Mouse (Mus musculus): ENCODE data around the gene Ccer2. TPM values are rescaled to one million over a fixed set of nuclear protein-coding genes. Genes with fewer than 3 reads are reported as not detected.

Ccer2 gene
- polyA plus RNA-seq, 1 experiment, result not detected

GRCm38 (mm10) chr7:28739829-28740228, 16.1 kb upstream of the Ccer2 start:
- Histone ChIP-seq H3K36me3 (ENCODE audit: control insufficient read depth, insufficient read depth) (peaks cover 11% of the 10 kb centered on the region), H3K79me3 (ENCODE audit: low read depth) (peaks cover 3% of the 10 kb centered on the region)

GRCm38 (mm10) chr7:28740949-28741348, 15.0 kb upstream of the Ccer2 start:
- Histone ChIP-seq H3K36me3 (ENCODE audit: control insufficient read depth, insufficient read depth) (peaks cover 11% of the 10 kb centered on the region), H3K79me2 (ENCODE audit: control insufficient read depth, insufficient read depth) (peaks cover 11% of the 10 kb centered on the region), H3K4me3 (ENCODE audit: insufficient read depth, poor library complexity, severe bottlenecking) (peak overlapping the region; percentile 68), H3ac (ENCODE audit: control insufficient read depth, insufficient read length, low read depth) (peak overlapping the region; percentile 94), H3K79me3 (ENCODE audit: low read depth) (peaks cover 3% of the 10 kb centered on the region), H3K27me3 (ENCODE audit: control insufficient read depth, insufficient read depth, insufficient read length) (no peaks in the 10 kb centered on the region)
- TF ChIP-seq USF1 (IDR thresholded peaks at IDR 0.05; ENCODE audit: low read depth) (no peak), FOSL1 (IDR thresholded peaks at IDR 0.05; ENCODE audit: insufficient read depth, low read length, poor library complexity, severe bottlenecking) (no peak), MYOD1 (IDR thresholded peaks at IDR 0.05; ENCODE audit: control insufficient read depth, insufficient read length, low read depth) (no peak), CEBPB (IDR thresholded peaks at IDR 0.05; ENCODE audit: low read depth) (no peak), CTCF (IDR thresholded peaks at IDR 0.05; ENCODE audit: control insufficient read depth, insufficient read depth, insufficient read length) (no peak), MAX (IDR thresholded peaks at IDR 0.05) (no peak), MYOG (IDR thresholded peaks at IDR 0.05; ENCODE audit: control insufficient read depth, extremely low read depth, insufficient read length) (no peak)

More at GRCm38 (mm10) chr7:28739829-28740228, 16.1 kb upstream of the Ccer2 start:
- no peak overlapping the region for H3K4me3 ChIP-seq (ENCODE audit: insufficient read depth, poor library complexity, severe bottlenecking)
- TF ChIP-seq MYOD1 (IDR thresholded peaks at IDR 0.05; ENCODE audit: control insufficient read depth, insufficient read length, low read depth) (no peak), CTCF (IDR thresholded peaks at IDR 0.05; ENCODE audit: control insufficient read depth, insufficient read depth, insufficient read length) (no peak), USF1 (IDR thresholded peaks at IDR 0.05; ENCODE audit: low read depth) (no peak), CEBPB (IDR thresholded peaks at IDR 0.05; ENCODE audit: low read depth) (no peak), FOSL1 (IDR thresholded peaks at IDR 0.05; ENCODE audit: insufficient read depth, low read length, poor library complexity, severe bottlenecking) (no peak), MYOG (IDR thresholded peaks at IDR 0.05; ENCODE audit: control insufficient read depth, extremely low read depth, insufficient read length) (no peak), MAX (IDR thresholded peaks at IDR 0.05) (no peak)
- no peaks in the 10 kb centered on the region for H3K27me3 ChIP-seq (ENCODE audit: control insufficient read depth, insufficient read depth, insufficient read length)
- H3ac ChIP-seq (ENCODE audit: control insufficient read depth, insufficient read length, low read depth), result no peak overlapping the region
- peaks cover 11% of the 10 kb centered on the region for H3K79me2 ChIP-seq (ENCODE audit: control insufficient read depth, insufficient read depth)

- peaks cover 11% of the 10 kb centered on the region for H3K36me3 ChIP-seq (ENCODE audit: control insufficient read depth, insufficient read depth)
- peaks cover 11% of the 10 kb centered on the region for H3K79me2 ChIP-seq (ENCODE audit: control insufficient read depth, insufficient read depth)
- peak overlapping the region; percentile 68 for H3K4me3 ChIP-seq (ENCODE audit: insufficient read depth, poor library complexity, severe bottlenecking)
- H3K27me3 ChIP-seq (ENCODE audit: control insufficient read depth, insufficient read depth, insufficient read length), result no peaks in the 10 kb centered on the region
- H3K79me3 ChIP-seq (ENCODE audit: low read depth), result peaks cover 3% of the 10 kb centered on the region
- TF ChIP-seq CTCF (IDR thresholded peaks at IDR 0.05; ENCODE audit: control insufficient read depth, insufficient read depth, insufficient read length), result no peak
- no peak for TF ChIP-seq MYOG (IDR thresholded peaks at IDR 0.05; ENCODE audit: control insufficient read depth, extremely low read depth, insufficient read length)
- TF ChIP-seq USF1 (IDR thresholded peaks at IDR 0.05; ENCODE audit: low read depth), result no peak
- no peak for TF ChIP-seq MAX (IDR thresholded peaks at IDR 0.05)
- peak overlapping the region; percentile 94 for H3ac ChIP-seq (ENCODE audit: control insufficient read depth, insufficient read length, low read depth)
These were observed 14.6 kb upstream of the Ccer2 start for GRCm38 (mm10) chr7:28741368-28741708.

- H3K79me3 ChIP-seq (ENCODE audit: low read depth), result peaks cover 3% of the 10 kb centered on the region
- peak within 1 kb of the TSS; percentile 94 for H3ac ChIP-seq (ENCODE audit: control insufficient read depth, insufficient read length, low read depth)
- H3K36me3 ChIP-seq (ENCODE audit: control insufficient read depth, insufficient read depth), result peaks cover 11% of the 10 kb centered on the region
- H3K4me3 ChIP-seq (ENCODE audit: insufficient read depth, poor library complexity, severe bottlenecking), result peak within 1 kb of the TSS; percentile 68
- H3K27me3 ChIP-seq (ENCODE audit: control insufficient read depth, insufficient read depth, insufficient read length), result no peaks in the 10 kb centered on the region
- TF ChIP-seq USF1 (IDR thresholded peaks at IDR 0.05; ENCODE audit: low read depth), result no peak
- TF ChIP-seq CEBPB (IDR thresholded peaks at IDR 0.05; ENCODE audit: low read depth), result peak; percentile 66
- TF ChIP-seq MYOD1 (IDR thresholded peaks at IDR 0.05; ENCODE audit: control insufficient read depth, insufficient read length, low read depth), result no peak
- peak; percentile 83 for TF ChIP-seq CTCF (IDR thresholded peaks at IDR 0.05; ENCODE audit: control insufficient read depth, insufficient read depth, insufficient read length)
- peaks cover 11% of the 10 kb centered on the region for H3K79me2 ChIP-seq (ENCODE audit: control insufficient read depth, insufficient read depth)
These were observed 14.1 kb upstream of the Ccer2 start, which contains the start of the genes Mrps12 and Sars2 for GRCm38 (mm10) chr7:28741709-28742438. Mrps12 (minus strand) TSS chr7:28741820. Sars2 (plus strand) TSS chr7:28741992.

GRCm38 (mm10) chr7:28749935-28750334, 6.0 kb upstream of the Ccer2 start:
- no peak overlapping the region for H3ac ChIP-seq (ENCODE audit: control insufficient read depth, insufficient read length, low read depth)
- TF ChIP-seq CTCF (IDR thresholded peaks at IDR 0.05; ENCODE audit: control insufficient read depth, insufficient read depth, insufficient read length), result no peak
- no peak for TF ChIP-seq MYOG (IDR thresholded peaks at IDR 0.05; ENCODE audit: control insufficient read depth, extremely low read depth, insufficient read length)
- no peak for TF ChIP-seq FOSL1 (IDR thresholded peaks at IDR 0.05; ENCODE audit: insufficient read depth, low read length, poor library complexity, severe bottlenecking)
- no peaks in the 10 kb centered on the region for H3K27me3 ChIP-seq (ENCODE audit: control insufficient read depth, insufficient read depth, insufficient read length)
- no peaks in the 10 kb centered on the region for H3K79me3 ChIP-seq (ENCODE audit: low read depth)
- H3K79me2 ChIP-seq (ENCODE audit: control insufficient read depth, insufficient read depth), result no peaks in the 10 kb centered on the region
- no peak overlapping the region for H3K4me3 ChIP-seq (ENCODE audit: insufficient read depth, poor library complexity, severe bottlenecking)
- H3K36me3 ChIP-seq (ENCODE audit: control insufficient read depth, insufficient read depth), result no peaks in the 10 kb centered on the region

- Histone ChIP-seq H3K36me3 (ENCODE audit: control insufficient read depth, insufficient read depth) (no peaks in the 10 kb centered on the region), H3K79me3 (ENCODE audit: low read depth) (no peaks in the 10 kb centered on the region), H3K27me3 (ENCODE audit: control insufficient read depth, insufficient read depth, insufficient read length) (no peaks in the 10 kb centered on the region), H3ac (ENCODE audit: control insufficient read depth, insufficient read length, low read depth) (no peak overlapping the region), H3K4me3 (ENCODE audit: insufficient read depth, poor library complexity, severe bottlenecking) (no peak overlapping the region), H3K79me2 (ENCODE audit: control insufficient read depth, insufficient read depth) (no peaks in the 10 kb centered on the region)
- TF ChIP-seq CTCF (IDR thresholded peaks at IDR 0.05; ENCODE audit: control insufficient read depth, insufficient read depth, insufficient read length), result no peak
- no peak for TF ChIP-seq MYOD1 (IDR thresholded peaks at IDR 0.05; ENCODE audit: control insufficient read depth, insufficient read length, low read depth)
- no peak for TF ChIP-seq MYOG (IDR thresholded peaks at IDR 0.05; ENCODE audit: control insufficient read depth, extremely low read depth, insufficient read length)
- TF ChIP-seq USF1 (IDR thresholded peaks at IDR 0.05; ENCODE audit: low read depth), result no peak
- no peak for TF ChIP-seq FOSL1 (IDR thresholded peaks at IDR 0.05; ENCODE audit: insufficient read depth, low read length, poor library complexity, severe bottlenecking)
- TF ChIP-seq CEBPB (IDR thresholded peaks at IDR 0.05; ENCODE audit: low read depth), result no peak
- TF ChIP-seq MAX (IDR thresholded peaks at IDR 0.05), result no peak
These were observed 2.6 kb downstream of the Ccer2 start for GRCm38 (mm10) chr7:28758623-28759022.
